Mouse (Mus musculus): ENCODE results near the gene Rnf141. TPM values are rescaled to one million over a fixed set of nuclear protein-coding genes. Genes with fewer than 3 reads are reported as not detected.

Gene Rnf141
- total and polyA plus RNA-seq, 2 experiments from 2014 or later: 28.5 to 133 TPM

- Histone ChIP-seq H3K4me2 (ENCODE audit: low read depth, low read length, poor library complexity, severe bottlenecking) (no peak overlapping the region), H3K9ac (replicated peaks; ENCODE audit: low read length, poor library complexity, severe bottlenecking) (no peak overlapping the region), H3K27me3 (ENCODE audit: insufficient read depth, low read length) (no peaks in the 10 kb centered on the region), H3K27ac (ENCODE audit: low read depth, low read length) (no peak overlapping the region), H3K36me3 (ENCODE audit: insufficient read depth, low read length) (no peaks in the 10 kb centered on the region), H3K9me3 (ENCODE audit: low read length) (no peaks in the 10 kb centered on the region), H3K4me3 (ENCODE audit: low read depth, low read length) (no peak overlapping the region), H3K4me1 (ENCODE audit: insufficient read depth, low read length) (no peaks in the 10 kb centered on the region)
- 75% methylated on average over 1 of the region's 1 CpGs for WGBS
- DNase-seq (ENCODE audit: low spot score): no peak
- no peak for ATAC-seq (ENCODE audit: low FRiP score)
- TF ChIP-seq CTCF (IDR thresholded peaks at IDR 0.05): no peak
Measured at GRCm38 (mm10) chr7:110855604-110856003, 11.3 kb upstream of the Rnf141 start.

GRCm38 (mm10) chr7:110854927-110855546, 10.8 kb upstream of the Rnf141 start:
- Histone ChIP-seq H3K4me1 (ENCODE audit: insufficient read depth, low read length) (no peaks in the 10 kb centered on the region), H3K4me2 (ENCODE audit: low read depth, low read length, poor library complexity, severe bottlenecking) (no peak overlapping the region), H3K9ac (replicated peaks; ENCODE audit: low read length, poor library complexity, severe bottlenecking) (no peak overlapping the region), H3K9me3 (ENCODE audit: low read length) (no peaks in the 10 kb centered on the region), H3K36me3 (ENCODE audit: insufficient read depth, low read length) (no peaks in the 10 kb centered on the region), H3K4me3 (ENCODE audit: low read depth, low read length) (no peak overlapping the region), H3K27ac (ENCODE audit: low read depth, low read length) (no peak overlapping the region), H3K27me3 (ENCODE audit: insufficient read depth, low read length) (no peaks in the 10 kb centered on the region)
- no peak for TF ChIP-seq CTCF (IDR thresholded peaks at IDR 0.05)
- DNase-seq (ENCODE audit: low spot score) (peak; percentile 61), ATAC-seq (ENCODE audit: low FRiP score) (no peak)
- WGBS: 77% methylated on average over 8 of the region's 8 CpGs

DNA sequence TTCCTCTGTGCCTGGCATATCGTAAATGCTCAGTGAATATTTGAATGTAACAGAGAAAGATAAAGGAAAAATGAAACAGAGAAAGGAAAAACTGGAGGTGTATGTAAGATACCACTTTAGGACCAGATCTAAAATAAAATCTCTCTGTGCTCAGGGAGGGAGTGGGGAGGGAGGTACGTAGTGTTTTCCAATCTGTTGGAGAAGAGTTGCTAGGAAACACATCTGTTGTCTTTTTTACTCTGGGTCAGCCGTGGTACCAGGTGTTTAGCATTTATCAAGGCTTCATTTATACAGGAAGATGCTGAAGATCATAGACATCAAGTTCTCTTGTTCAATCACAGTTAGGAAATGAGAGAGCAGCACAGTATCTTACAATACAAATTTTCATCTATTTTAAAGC, 10.3 kb upstream of the Rnf141 start:
- DNase-seq (ENCODE audit: low spot score): peak; percentile 28
- no peak overlapping the region for H3K27ac ChIP-seq (ENCODE audit: low read depth, low read length)

GRCm38 (mm10) chr7:110853611-110854010, 9.4 kb upstream of the Rnf141 start:
- Histone ChIP-seq H3K36me3 (ENCODE audit: insufficient read depth, low read length) (no peaks in the 10 kb centered on the region), H3K9me3 (ENCODE audit: low read length) (no peaks in the 10 kb centered on the region), H3K4me1 (ENCODE audit: insufficient read depth, low read length) (no peaks in the 10 kb centered on the region), H3K4me3 (ENCODE audit: low read depth, low read length) (no peak overlapping the region), H3K27ac (ENCODE audit: low read depth, low read length) (no peak overlapping the region), H3K4me2 (ENCODE audit: low read depth, low read length, poor library complexity, severe bottlenecking) (no peak overlapping the region), H3K27me3 (ENCODE audit: insufficient read depth, low read length) (no peaks in the 10 kb centered on the region), H3K9ac (replicated peaks; ENCODE audit: low read length, poor library complexity, severe bottlenecking) (no peak overlapping the region)
- DNase-seq (ENCODE audit: low spot score) (no peak), ATAC-seq (ENCODE audit: low FRiP score) (no peak)
- WGBS: 63% methylated on average over 10 of the region's 10 CpGs
- no peak for TF ChIP-seq CTCF (IDR thresholded peaks at IDR 0.05)

More for the DNA sequence above, 10.3 kb upstream of the Rnf141 start:
- no peak for TF ChIP-seq CTCF (IDR thresholded peaks at IDR 0.05)
- Histone ChIP-seq H3K9me3 (ENCODE audit: low read length) (no peaks in the 10 kb centered on the region), H3K36me3 (ENCODE audit: insufficient read depth, low read length) (no peaks in the 10 kb centered on the region), H3K9ac (replicated peaks; ENCODE audit: low read length, poor library complexity, severe bottlenecking) (no peak overlapping the region), H3K27me3 (ENCODE audit: insufficient read depth, low read length) (no peaks in the 10 kb centered on the region), H3K4me2 (ENCODE audit: low read depth, low read length, poor library complexity, severe bottlenecking) (no peak overlapping the region), H3K4me3 (ENCODE audit: low read depth, low read length) (no peak overlapping the region), H3K4me1 (ENCODE audit: insufficient read depth, low read length) (no peaks in the 10 kb centered on the region)
- 57% methylated on average over 3 of the region's 3 CpGs for WGBS
- ATAC-seq (ENCODE audit: low FRiP score): no peak

GRCm38 (mm10) chr7:110851541-110852203, 7.4 kb upstream of the Rnf141 start:
- no peak for TF ChIP-seq CTCF (IDR thresholded peaks at IDR 0.05)
- Histone ChIP-seq H3K4me2 (ENCODE audit: low read depth, low read length, poor library complexity, severe bottlenecking) (no peak overlapping the region), H3K9me3 (ENCODE audit: low read length) (no peaks in the 10 kb centered on the region), H3K27me3 (ENCODE audit: insufficient read depth, low read length) (no peaks in the 10 kb centered on the region), H3K4me1 (ENCODE audit: insufficient read depth, low read length) (no peaks in the 10 kb centered on the region), H3K4me3 (ENCODE audit: low read depth, low read length) (no peak overlapping the region), H3K36me3 (ENCODE audit: insufficient read depth, low read length) (no peaks in the 10 kb centered on the region), H3K27ac (ENCODE audit: low read depth, low read length) (no peak overlapping the region), H3K9ac (replicated peaks; ENCODE audit: low read length, poor library complexity, severe bottlenecking) (no peak overlapping the region)
- WGBS: 80% methylated on average over 7 of the region's 7 CpGs
- DNase-seq (ENCODE audit: low spot score) (no peak), ATAC-seq (ENCODE audit: low FRiP score) (no peak)

GRCm38 (mm10) chr7:110848371-110848770, 4.1 kb upstream of the Rnf141 start:
- H3K9ac ChIP-seq (replicated peaks; ENCODE audit: low read length, poor library complexity, severe bottlenecking): no peak overlapping the region
- no peak for TF ChIP-seq CTCF (IDR thresholded peaks at IDR 0.05)

More at GRCm38 (mm10) chr7:110848371-110848770, 4.1 kb upstream of the Rnf141 start:
- Histone ChIP-seq H3K36me3 (ENCODE audit: insufficient read depth, low read length) (no peaks in the 10 kb centered on the region), H3K4me3 (ENCODE audit: low read depth, low read length) (no peak overlapping the region), H3K27me3 (ENCODE audit: insufficient read depth, low read length) (no peaks in the 10 kb centered on the region), H3K4me1 (ENCODE audit: insufficient read depth, low read length) (no peaks in the 10 kb centered on the region), H3K4me2 (ENCODE audit: low read depth, low read length, poor library complexity, severe bottlenecking) (no peak overlapping the region), H3K27ac (ENCODE audit: low read depth, low read length) (no peak overlapping the region), H3K9me3 (ENCODE audit: low read length) (no peaks in the 10 kb centered on the region)
- 96% methylated on average over 1 of the region's 1 CpGs for WGBS
- DNase-seq (ENCODE audit: low spot score) (no peak), ATAC-seq (ENCODE audit: low FRiP score) (no peak)

Data from midbrain, postnatal 0 days (tissue).